Mouse (Mus musculus): ENCODE measurements at regions not wholly inside any gene's neighbourhood (a gene's known extent, or its start where the extent isn't known, plus 50 kb on each side); places are given as distances from the start of the nearest gene placed in this dataset.

DNA sequence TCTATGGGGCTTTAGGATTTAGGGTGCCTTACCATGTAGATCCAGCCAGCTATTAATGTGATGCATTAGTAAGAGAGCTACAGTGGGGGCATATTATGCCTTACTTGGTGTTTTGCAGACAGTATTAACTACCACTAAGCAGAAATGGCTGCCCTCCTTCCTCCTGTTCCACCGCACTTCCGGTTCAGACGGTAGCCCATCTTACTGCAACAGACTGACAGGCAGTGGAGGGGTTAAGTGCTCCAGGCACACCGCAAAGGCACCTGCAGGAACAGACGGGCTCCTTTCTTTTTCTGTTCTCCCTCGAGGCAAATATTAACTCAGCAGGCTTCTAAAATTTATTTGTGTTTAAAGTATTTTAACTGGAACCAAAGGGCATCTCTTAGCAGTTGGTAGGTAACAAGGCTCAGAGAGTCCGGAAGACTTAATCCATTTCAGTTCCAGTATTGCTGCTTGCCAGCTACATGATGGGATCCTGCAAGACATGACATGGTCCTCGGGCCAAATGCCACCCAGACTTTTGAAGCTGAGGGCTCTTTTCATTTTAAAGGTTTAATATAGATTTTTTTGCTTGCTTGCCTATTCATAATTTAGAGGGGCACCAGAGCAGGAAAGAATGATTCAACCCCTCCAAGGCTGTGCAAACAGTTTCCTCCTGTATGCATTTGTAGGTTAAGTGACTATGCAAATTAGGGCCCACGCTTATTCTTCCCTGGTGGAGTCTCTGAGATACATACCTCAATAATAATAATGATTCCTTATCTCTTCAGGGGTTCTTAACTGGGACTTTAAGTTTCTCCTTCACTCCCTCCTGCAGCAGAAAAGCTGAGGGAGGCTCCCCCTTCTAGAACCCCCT, 177.7 kb downstream of the Emp1 start:
- H3K9me3 ChIP-seq (ENCODE audit: low read length) = no peaks in the 10 kb centered on the region
- no peak overlapping the region for H3K9ac ChIP-seq (replicated peaks; ENCODE audit: low read length)
- no peak overlapping the region for H3K4me3 ChIP-seq (ENCODE audit: low read length)
- 25% methylated on average over 9 of the region's 9 CpGs for WGBS
- TF ChIP-seq CTCF (IDR thresholded peaks at IDR 0.05; ENCODE audit: low read depth) = no peak
- no peak overlapping the region for H3K27ac ChIP-seq
- H3K27me3 ChIP-seq (ENCODE audit: insufficient read depth, low read length) = no peaks in the 10 kb centered on the region
- ATAC-seq = no peak
- no peaks in the 10 kb centered on the region for H3K36me3 ChIP-seq (ENCODE audit: insufficient read depth, low read length)
- no peak for DNase-seq (ENCODE audit: low spot score)
- H3K4me2 ChIP-seq (ENCODE audit: low read depth, low read length) = no peak overlapping the region
- H3K4me1 ChIP-seq (ENCODE audit: insufficient read depth, low read length) = peaks cover 4% of the 10 kb centered on the region; the same call in 1 of the 2 replicates

DNA sequence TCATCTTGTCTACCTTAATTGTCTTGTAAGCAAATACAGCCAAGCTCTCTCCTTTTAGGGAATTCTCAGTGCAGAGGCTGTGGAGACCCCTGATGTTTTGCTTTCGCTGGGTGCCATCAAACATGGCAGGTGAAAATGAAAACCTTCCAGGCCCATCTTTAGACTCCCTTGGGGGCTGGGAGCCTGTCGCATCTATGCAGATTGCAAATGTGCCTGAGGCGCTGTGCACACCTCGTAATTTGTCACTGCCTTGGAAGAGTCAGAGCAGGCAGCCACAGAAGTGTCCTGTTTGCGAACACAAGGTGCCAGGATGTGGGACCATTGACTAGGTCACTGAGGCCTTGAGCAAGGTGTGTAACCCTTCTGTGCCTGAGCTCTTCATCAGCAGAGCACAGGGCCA, 179.2 kb downstream of the Emp1 start:
- no peak overlapping the region for H3K4me2 ChIP-seq (ENCODE audit: low read depth, low read length)
- DNase-seq (ENCODE audit: low spot score) (peak; percentile 36), ATAC-seq (no peak)
- no peaks in the 10 kb centered on the region for H3K9me3 ChIP-seq (ENCODE audit: low read length)
- H3K27me3 ChIP-seq (ENCODE audit: insufficient read depth, low read length) = no peaks in the 10 kb centered on the region
- no peak overlapping the region for H3K4me3 ChIP-seq (ENCODE audit: low read length)
- 56% methylated on average over 5 of the region's 5 CpGs for WGBS
- no peak for TF ChIP-seq CTCF (IDR thresholded peaks at IDR 0.05; ENCODE audit: low read depth)
- no peak overlapping the region for H3K27ac ChIP-seq
- H3K36me3 ChIP-seq (ENCODE audit: insufficient read depth, low read length) = no peaks in the 10 kb centered on the region
- H3K4me1 ChIP-seq (ENCODE audit: insufficient read depth, low read length) = peaks cover 4% of the 10 kb centered on the region; the same call in 1 of the 2 replicates
- H3K9ac ChIP-seq (replicated peaks; ENCODE audit: low read length) = no peak overlapping the region

DNA sequence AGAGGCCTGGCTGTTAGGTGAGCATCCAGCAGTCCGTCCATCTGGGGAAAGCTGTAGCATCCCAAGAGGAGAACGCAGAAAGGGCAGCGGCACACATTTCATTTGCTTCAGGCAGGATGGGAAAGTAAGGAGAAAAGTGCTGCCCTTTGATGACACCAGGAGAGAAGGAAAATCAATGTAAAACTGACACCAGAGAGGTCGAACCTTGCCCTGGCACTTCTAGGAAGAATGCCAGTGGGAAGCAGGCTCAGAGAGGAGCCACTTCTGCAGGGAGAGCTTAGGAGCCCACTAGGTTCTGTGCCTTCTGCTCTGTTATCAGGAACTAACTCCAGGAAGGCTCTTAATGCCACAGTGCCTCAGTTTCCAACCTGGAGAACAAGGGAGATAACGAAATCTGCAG, 180.0 kb downstream of the Emp1 start:
- H3K4me1 ChIP-seq (ENCODE audit: insufficient read depth, low read length) = peaks cover 4% of the 10 kb centered on the region; the same call in 1 of the 2 replicates
- H3K4me3 ChIP-seq (ENCODE audit: low read length) = no peak overlapping the region
- H3K36me3 ChIP-seq (ENCODE audit: insufficient read depth, low read length) = no peaks in the 10 kb centered on the region
- H3K9me3 ChIP-seq (ENCODE audit: low read length) = no peaks in the 10 kb centered on the region
- H3K27me3 ChIP-seq (ENCODE audit: insufficient read depth, low read length) = no peaks in the 10 kb centered on the region
- DNase-seq (ENCODE audit: low spot score) (no peak), ATAC-seq (no peak)
- H3K9ac ChIP-seq (replicated peaks; ENCODE audit: low read length) = no peak overlapping the region
- WGBS = 63% methylated on average over 5 of the region's 5 CpGs
- H3K4me2 ChIP-seq (ENCODE audit: low read depth, low read length) = no peak overlapping the region
- no peak for TF ChIP-seq CTCF (IDR thresholded peaks at IDR 0.05; ENCODE audit: low read depth)
- H3K27ac ChIP-seq = no peak overlapping the region

DNA sequence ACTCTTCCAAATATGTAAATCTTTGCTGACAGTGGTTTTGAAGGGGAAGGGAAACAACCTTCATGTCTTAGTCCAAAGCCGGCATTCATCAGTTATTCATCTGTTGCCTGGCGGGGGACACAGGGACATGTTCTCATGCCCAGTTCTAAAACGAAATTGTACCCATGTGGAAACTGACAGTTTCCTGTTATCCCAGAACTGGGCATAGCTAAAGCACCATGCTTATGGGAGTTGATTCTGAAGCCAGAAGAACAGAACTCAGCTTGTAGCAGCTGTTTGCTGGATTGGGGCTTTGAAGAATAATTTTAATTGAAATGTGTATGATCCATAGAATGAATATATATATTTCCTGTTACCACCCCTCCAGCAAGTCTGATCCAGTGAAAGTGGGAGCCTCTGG, 181.0 kb downstream of the Emp1 start:
- Histone ChIP-seq H3K4me1 (ENCODE audit: insufficient read depth, low read length) (peaks cover 4% of the 10 kb centered on the region; the same call in 1 of the 2 replicates), H3K4me2 (ENCODE audit: low read depth, low read length) (no peak overlapping the region), H3K27me3 (ENCODE audit: insufficient read depth, low read length) (no peaks in the 10 kb centered on the region), H3K36me3 (ENCODE audit: insufficient read depth, low read length) (no peaks in the 10 kb centered on the region), H3K9me3 (ENCODE audit: low read length) (no peaks in the 10 kb centered on the region), H3K4me3 (ENCODE audit: low read length) (no peak overlapping the region), H3K27ac (no peak overlapping the region), H3K9ac (replicated peaks; ENCODE audit: low read length) (no peak overlapping the region)
- DNase-seq (ENCODE audit: low spot score) = peak; percentile 23
- ATAC-seq = no peak
- 36% methylated on average over 3 of the region's 3 CpGs for WGBS
- no peak for TF ChIP-seq CTCF (IDR thresholded peaks at IDR 0.05; ENCODE audit: low read depth)

DNA sequence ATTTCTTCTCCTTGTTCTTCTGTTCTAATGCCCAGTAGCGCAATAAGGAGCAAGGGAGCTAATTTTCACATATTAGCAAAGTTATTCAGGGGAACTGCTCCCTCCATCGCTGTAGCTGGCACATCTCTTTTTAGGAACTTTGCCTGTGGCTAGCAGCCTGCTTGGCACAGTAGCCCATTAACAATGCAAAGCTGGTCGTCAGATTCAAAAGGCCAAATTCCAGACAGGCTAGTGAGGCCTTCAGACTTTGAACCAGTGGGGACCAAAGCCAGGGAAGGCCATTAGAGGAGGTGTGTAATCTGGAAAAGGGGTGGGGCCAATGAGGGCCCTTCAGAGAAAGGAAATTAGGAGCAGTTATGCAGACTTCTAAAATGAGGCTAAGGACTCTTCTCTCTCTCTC, 181.5 kb downstream of the Emp1 start:
- Histone ChIP-seq H3K9me3 (ENCODE audit: low read length) (no peaks in the 10 kb centered on the region), H3K27ac (no peak overlapping the region), H3K4me3 (ENCODE audit: low read length) (no peak overlapping the region), H3K27me3 (ENCODE audit: insufficient read depth, low read length) (no peaks in the 10 kb centered on the region), H3K36me3 (ENCODE audit: insufficient read depth, low read length) (no peaks in the 10 kb centered on the region), H3K4me2 (ENCODE audit: low read depth, low read length) (no peak overlapping the region), H3K9ac (replicated peaks; ENCODE audit: low read length) (no peak overlapping the region), H3K4me1 (ENCODE audit: insufficient read depth, low read length) (peaks cover 4% of the 10 kb centered on the region; the same call in 1 of the 2 replicates)
- DNase-seq (ENCODE audit: low spot score) = peak; percentile 31
- 38% methylated on average over 3 of the region's 3 CpGs for WGBS
- 0 out of 2 replicates have a peak, but pooled peaks have one; percentile 5 for ATAC-seq
- TF ChIP-seq CTCF (IDR thresholded peaks at IDR 0.05; ENCODE audit: low read depth) = no peak

- WGBS = 46% methylated on average over 3 of the region's 3 CpGs
Measured at GRCm38 (mm10) chr6:135550368-135550950, 188.1 kb downstream of the Emp1 start.

DNA sequence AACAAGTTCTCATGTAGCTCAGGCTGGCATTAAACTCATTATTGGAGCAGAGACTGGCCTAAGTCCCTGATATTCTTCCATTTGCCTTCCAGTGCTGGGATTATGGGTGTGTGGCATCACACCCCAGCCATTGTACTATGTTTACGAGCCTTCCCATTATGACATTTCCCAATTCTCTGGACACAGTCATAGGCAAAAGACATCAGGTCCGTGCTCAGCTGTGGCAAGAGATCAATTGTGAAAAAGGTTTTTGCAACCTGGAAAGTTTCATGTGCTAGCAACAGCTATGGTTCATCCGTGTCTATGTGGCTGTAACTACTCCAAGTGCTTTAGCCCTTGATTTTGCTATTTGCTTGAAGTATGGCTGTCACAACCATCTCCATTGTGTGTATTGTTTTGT, 190.1 kb downstream of the Emp1 start:
- no peaks in the 10 kb centered on the region for H3K27me3 ChIP-seq (ENCODE audit: insufficient read depth, low read length)
- H3K4me2 ChIP-seq (ENCODE audit: low read depth, low read length) = no peak overlapping the region
- no peak for ATAC-seq
- 79% methylated on average over 3 of the region's 3 CpGs for WGBS
- no peak overlapping the region for H3K4me3 ChIP-seq (ENCODE audit: low read length)
- H3K9ac ChIP-seq (replicated peaks; ENCODE audit: low read length) = no peak overlapping the region
- H3K36me3 ChIP-seq (ENCODE audit: insufficient read depth, low read length) = no peaks in the 10 kb centered on the region
- H3K4me1 ChIP-seq (ENCODE audit: insufficient read depth, low read length) = no peaks in the 10 kb centered on the region
- no peak for DNase-seq (ENCODE audit: low spot score)
- no peak overlapping the region for H3K27ac ChIP-seq
- H3K9me3 ChIP-seq (ENCODE audit: low read length) = no peaks in the 10 kb centered on the region
- TF ChIP-seq CTCF (IDR thresholded peaks at IDR 0.05; ENCODE audit: low read depth) = no peak

More at GRCm38 (mm10) chr6:135550368-135550950, 188.1 kb downstream of the Emp1 start:
- ATAC-seq (no peak), DNase-seq (ENCODE audit: low spot score) (no peak)
- no peaks in the 10 kb centered on the region for H3K36me3 ChIP-seq (ENCODE audit: insufficient read depth, low read length)
- H3K9ac ChIP-seq (replicated peaks; ENCODE audit: low read length) = no peak overlapping the region
- H3K27me3 ChIP-seq (ENCODE audit: insufficient read depth, low read length) = no peaks in the 10 kb centered on the region
- no peaks in the 10 kb centered on the region for H3K9me3 ChIP-seq (ENCODE audit: low read length)
- no peak overlapping the region for H3K4me3 ChIP-seq (ENCODE audit: low read length)
- no peak overlapping the region for H3K4me2 ChIP-seq (ENCODE audit: low read depth, low read length)
- TF ChIP-seq CTCF (IDR thresholded peaks at IDR 0.05; ENCODE audit: low read depth) = peak; percentile 22; the same call in 1 of the 2 replicates
- no peaks in the 10 kb centered on the region for H3K4me1 ChIP-seq (ENCODE audit: insufficient read depth, low read length)
- H3K27ac ChIP-seq = no peak overlapping the region

Data from hindbrain, postnatal 0 days (tissue).